Mouse (Mus musculus): Measurements from ENCODE around the gene F3.

F3 gene

DNA sequence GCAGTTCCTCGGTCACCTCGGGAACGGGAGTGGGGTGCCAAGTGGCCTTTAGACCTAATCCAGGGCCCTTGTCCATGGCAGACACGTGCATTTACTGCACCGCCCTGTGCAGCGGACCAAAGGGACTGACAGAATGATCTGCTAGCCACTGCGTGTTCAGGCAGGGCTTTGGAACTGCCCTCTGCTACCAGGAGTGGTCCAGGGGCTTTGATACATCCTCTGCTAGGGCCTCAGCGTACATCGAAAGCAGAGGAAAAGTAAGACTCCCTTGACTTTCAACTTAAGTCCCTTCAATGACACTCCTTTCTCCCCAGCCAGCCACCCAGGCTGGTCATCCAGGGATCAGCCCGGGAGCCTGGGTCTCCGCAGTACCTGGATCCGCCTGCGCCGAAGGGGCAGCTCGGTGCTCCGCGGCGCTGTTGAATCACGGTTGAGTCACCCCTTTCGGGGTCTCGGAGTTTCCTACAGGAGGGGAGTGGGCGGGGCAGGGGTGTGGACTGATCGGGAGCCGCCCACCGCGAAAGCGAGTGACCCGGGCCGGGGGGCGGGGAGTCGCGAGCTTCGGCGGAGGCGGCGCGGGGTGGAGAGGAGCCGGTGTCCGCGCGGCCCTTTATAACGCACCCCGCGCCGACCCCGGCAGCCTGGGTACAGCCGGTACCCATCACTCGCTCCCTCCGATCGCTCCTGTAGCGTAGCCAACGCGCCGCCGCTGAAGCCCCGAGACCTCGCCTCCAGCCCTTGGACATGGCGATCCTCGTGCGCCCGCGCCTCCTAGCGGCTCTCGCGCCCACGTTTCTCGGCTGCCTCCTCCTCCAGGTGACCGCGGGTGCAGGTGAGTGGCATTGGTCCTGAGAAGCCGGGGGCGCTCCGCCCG lies at the start of gene F3:
Gene F3 (plus strand): TSS at position 567 of the 874 bp plus-strand sequence.
- peak; percentile 80 for DNase-seq (ENCODE audit: low spot score)

DNA sequence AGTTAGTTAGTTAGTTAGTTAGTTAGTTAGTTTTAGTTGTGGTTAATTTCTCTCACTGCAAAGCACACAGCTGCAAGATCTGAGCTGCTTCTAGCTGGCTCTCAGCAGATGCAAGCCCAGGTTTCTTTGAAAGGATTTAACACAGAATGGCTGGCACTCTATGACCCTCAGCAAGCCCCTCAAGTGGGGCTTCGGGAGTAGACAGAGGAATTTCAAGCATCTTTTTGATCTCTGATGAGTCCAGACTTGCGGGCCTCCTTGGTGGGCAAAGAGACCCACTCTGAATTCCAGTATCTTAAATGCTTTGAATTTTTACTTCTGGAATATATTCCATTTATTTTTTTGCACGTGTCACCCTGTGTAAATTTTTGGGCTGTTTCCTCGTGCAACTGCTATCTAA lies 44.4 kb upstream of the F3 start:
- no peak for DNase-seq (ENCODE audit: low spot score)

GRCm38 (mm10) chr3:121679443-121679842 lies 43.9 kb upstream of the F3 start:
- no peak for DNase-seq (ENCODE audit: low spot score)

DNA sequence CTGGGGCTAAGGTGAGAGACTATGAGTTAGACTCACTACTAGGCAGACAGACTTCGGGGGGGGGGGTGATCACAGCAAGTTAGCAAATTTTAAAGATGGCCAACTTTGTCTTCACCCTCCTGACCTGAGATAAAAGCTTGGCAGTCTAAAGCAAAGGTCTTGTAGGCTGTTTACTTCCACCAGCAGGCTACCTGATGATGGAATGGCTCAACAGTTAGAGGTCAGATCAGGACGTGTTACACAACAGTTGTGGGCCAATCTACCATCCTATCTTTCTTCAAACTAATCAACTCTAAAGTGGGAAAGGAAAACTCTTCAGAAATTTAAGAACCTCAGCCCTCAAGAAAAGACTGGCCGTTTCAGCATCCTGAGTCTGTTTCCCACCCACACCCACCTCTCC lies 43.1 kb upstream of the F3 start:
- no peak for DNase-seq (ENCODE audit: low spot score)

DNA sequence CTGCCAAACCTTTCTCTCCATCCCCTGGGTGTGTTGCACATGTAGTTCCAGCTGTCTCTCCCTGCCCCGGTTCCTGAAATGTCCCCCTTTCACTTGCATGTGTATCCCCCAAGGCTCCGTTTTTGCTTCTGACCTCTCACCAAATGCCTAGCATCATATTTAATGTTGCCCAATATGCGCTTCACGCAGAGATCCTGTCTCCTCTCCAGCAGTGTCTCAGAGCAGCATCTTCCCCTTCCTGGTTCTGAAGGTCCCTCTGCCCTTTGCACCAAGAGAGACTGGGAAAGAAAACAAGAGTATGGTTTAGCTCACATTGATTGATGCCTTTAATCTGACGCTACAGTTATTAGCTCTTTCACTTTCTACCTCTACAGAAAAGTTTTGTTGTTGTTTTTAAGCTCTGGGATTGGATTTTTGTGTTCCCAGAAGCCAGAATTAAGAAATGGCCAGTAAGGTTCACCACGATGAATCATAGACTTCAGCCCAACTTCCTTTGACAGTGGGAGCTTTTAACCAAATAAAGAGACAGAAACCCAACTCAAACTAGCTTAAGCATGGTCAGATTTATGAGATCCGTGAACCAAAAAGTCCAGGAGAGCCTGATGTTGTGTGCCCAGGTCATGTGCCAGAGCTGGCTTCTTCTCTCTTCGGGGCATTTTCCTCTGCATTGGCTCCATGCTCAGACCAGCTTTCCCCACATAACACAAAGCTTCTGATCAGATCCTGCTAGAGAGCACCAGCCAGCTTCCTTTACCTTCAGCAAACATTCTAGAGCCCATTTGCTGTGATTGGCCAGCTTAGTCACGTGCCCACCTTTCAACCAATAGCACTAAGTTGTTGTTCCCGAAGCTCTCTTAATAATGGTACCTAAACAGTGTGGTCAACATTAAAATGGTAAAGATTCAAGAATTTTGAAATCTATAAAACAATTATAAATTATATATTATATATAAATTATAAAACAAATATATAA lies 40.6 kb upstream of the F3 start:
- DNase-seq (ENCODE audit: low spot score): no peak

GRCm38 (mm10) chr3:121684552-121684951 lies 38.8 kb upstream of the F3 start:
- DNase-seq (ENCODE audit: low spot score): no peak

DNA sequence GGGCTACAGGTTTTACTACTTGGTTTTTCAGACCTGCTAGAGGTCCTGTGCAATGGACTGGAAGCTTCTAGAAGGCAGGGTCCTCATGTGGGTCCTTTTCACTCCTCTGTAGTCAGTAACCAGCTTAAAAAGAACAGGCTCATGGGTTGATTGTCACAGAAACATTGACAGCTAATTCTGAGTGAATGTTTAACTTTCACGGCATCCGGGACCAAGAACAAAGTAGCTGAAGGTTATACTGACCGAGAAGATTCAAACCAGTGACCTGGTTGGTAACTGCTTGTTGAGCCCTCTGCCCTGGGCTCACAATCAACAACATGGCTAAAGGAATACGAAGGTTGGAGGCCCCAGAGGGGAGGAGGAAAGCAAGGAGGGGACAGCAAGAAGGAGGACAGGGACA lies 38.4 kb upstream of the F3 start:
- DNase-seq (ENCODE audit: low spot score): no peak

DNA sequence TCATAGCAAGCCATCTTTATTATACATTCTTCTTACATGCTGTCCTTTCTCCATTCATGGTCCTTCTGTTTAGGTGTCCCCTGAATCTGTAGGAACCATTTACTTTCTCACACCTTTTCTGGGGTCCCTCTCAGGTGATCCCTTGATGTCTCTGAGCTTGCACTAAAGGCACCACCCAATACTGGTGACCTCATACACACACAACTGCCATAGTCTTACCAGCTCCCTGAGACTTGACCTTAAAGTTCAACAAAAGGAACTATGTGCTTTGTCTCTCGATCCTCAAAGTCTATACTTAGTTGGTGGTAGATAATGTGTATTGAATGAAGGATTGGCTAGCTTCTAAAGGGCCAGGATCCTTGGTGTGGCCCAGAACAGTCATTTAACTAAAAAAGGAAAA lies 37.4 kb upstream of the F3 start:
- no peak for DNase-seq (ENCODE audit: low spot score)

GRCm38 (mm10) chr3:121686408-121686911 lies 36.9 kb upstream of the F3 start:
- DNase-seq (ENCODE audit: low spot score): no peak

DNA sequence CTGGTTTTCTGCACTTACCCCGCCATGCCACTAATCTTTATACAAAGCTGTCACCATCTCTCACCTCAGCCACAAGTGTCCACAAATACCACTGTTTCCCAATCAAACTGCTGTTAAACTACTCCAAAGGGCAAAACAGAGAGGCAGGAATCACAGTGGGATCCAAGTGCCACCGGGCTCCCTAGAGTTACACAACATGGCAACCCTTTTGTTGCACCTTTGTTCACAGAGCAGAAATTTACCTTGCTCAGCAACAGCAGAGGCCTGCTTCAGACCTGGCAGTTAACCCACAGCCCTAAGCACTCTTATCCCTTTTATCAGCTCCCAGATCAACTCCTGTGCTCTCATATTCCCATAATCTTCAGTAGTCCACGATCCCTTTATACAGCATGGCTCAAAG lies 35.6 kb upstream of the F3 start:
- no peak for DNase-seq (ENCODE audit: low spot score)

DNA sequence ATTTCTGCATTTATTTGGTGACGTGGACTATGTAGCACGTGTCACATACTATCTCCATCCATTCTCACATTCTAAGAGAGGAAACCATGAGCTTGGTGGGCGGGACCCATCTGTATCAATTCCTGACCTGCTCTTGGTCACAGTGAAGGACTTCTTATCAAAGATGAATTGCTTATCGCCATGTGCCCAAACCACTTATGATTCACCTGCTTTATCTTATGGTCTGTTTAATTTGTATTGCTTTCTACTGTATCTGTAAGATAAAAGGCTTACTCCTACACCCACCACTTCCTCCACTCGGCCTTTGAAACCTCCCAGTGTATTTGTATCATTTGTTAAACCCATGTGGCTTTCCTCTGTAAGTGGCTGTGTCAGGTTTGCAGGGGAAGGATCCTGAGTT lies 34.3 kb upstream of the F3 start:
- DNase-seq (ENCODE audit: low spot score): no peak

DNA sequence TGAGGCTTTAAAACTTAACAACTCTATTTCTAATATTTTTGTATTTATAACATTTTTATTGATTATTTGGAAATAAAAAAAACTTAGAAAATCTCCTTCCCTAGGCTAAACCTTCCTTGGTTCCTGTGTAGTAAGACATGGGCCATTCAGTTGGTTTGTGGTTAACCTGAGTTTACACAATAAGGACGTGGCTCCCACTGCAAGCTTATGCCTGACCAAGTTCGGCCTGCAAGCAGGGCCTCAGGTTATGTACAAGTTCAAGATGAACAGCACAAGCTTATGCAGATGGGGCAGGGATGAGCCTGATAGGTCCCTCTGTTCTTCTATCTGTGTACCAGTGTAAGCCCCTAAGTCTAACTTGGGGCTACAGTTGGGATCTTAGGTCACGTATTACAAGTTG lies 33.6 kb upstream of the F3 start:
- no peak for DNase-seq (ENCODE audit: low spot score)

- no peak for DNase-seq (ENCODE audit: low spot score)
These were observed 30.2 kb upstream of the F3 start for GRCm38 (mm10) chr3:121693001-121693730.

- no peak for DNase-seq (ENCODE audit: low spot score)
These were observed 29.6 kb upstream of the F3 start for GRCm38 (mm10) chr3:121693746-121694145.

GRCm38 (mm10) chr3:121697169-121697568 lies 26.2 kb upstream of the F3 start:
- no peak for DNase-seq (ENCODE audit: low spot score)

DNA sequence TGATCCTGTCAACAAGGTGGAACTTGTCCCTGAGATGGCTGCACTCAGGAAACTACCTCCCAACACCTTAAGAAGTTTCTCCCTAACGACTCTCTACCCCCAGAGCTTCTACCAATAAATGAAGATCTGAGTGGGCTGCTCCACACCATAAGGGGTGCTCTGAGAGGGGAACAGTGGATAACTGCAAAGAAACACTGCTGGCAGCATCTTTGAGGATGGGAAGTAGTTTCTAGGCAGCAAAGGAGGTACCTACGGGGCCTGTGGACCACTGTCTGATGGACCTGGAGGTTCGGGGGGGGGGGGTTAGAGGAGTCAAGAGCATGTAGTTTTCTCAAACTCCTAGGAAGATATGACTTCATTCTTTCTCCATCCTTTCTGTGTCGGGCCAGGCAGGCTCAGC lies 23.9 kb upstream of the F3 start:
- DNase-seq (ENCODE audit: low spot score): no peak

DNA sequence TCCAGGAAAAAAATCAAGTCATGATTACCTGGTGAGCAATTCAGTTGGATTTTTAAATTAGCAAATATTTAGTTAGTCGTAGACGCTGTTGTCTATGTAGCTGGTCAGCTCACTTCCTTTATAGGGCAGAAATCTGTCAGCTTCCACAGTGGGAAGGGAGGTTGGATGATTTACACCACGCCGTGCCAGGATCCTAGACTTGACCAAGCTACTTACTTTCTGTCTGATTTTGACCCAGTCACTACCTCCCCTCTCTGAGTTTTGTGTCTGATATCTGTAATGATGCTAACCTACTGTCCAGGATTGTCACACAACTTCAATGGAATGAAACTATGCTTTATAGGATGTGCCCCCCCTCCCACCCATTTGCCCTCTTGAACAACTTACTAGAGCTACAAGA lies 23.5 kb upstream of the F3 start:
- DNase-seq (ENCODE audit: low spot score): no peak

- DNase-seq (ENCODE audit: low spot score): peak; percentile 83
These were observed 22.9 kb upstream of the F3 start for GRCm38 (mm10) chr3:121700364-121700952.

- no peak for DNase-seq (ENCODE audit: low spot score)
These were observed 20.0 kb upstream of the F3 start for GRCm38 (mm10) chr3:121703155-121703879.

DNA sequence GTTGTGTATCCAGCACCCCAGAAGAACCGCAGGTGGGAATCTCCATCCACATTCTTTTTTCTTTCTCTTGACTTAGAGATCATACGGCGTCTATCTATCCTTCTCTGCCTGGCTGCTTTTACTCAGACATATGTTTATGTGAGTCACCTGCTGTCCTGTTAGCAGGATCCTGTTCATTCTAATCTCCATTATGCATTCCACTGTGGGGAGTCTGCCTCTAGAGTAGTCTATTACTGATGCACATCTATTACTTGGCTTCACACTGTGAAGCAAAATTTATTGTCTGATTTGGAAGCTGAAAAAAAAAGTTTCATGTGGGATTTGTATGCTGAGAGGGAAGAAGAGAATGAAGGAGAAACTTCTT lies 19.5 kb upstream of the F3 start:
- DNase-seq (ENCODE audit: low spot score): no peak

DNA sequence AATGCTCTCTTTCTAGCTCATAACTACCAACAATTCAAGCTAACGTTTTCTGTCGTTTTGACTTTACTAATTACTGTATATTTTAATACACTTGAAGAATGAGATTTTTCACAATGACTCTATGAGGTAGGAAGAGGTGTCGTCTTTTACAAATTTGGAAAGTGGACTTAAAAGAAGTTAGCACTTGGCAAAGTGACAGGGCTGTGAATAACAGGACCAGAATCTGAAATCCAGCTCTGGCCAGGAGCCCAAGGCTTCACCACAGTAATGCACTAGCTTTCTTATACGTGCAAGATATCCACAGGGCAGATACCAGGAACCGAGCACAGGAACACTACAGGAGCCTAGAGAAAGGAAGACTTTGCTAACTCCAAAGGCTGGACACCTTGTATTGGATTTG lies 17.2 kb upstream of the F3 start:
- DNase-seq (ENCODE audit: low spot score): no peak
